Mouse (Mus musculus) cerebellum, postnatal 10 days (tissue): ENCODE measurements around the gene Sgpp2.

Source experiments
- DNase-seq, 2 experiments: peaks; one replicate each; pipeline ENCODE4 v3.0.0; 2021; ENCODE audit warnings: mixed read lengths in 2 of 2

Sgpp2 gene

GRCm38 (mm10) chr1:78453886-78454285, 143.7 kb downstream of the Sgpp2 start:
- DNase-seq, result peak in 1 of 2 experiments; percentile 13

DNA sequence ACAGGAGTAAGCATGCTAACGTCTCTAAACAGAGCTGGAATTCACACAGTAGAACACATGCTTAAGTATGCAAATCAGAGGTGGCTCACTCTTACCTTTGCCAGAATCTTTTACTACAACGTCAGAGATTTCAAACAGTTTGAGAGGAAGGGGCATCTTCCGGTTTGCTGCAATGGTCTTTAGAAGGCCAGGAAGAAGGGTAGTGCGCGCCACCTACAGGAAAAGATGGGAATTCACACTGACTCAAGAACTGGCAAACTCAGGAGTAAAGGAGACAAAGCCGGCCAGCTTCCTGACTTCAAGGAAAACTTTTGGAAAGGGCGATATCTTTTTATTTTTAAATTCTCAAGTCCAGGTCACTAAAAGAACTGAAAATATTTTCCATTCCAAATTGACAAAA, 144.5 kb downstream of the Sgpp2 start:
- DNase-seq, result peak; percentile 66 to 75
